Mouse (Mus musculus): ENCODE results near the gene Mprip.
A peak's percentile ranks its signal among the peaks of the same experiment; 100 is the strongest.

The Mprip gene

DNA sequence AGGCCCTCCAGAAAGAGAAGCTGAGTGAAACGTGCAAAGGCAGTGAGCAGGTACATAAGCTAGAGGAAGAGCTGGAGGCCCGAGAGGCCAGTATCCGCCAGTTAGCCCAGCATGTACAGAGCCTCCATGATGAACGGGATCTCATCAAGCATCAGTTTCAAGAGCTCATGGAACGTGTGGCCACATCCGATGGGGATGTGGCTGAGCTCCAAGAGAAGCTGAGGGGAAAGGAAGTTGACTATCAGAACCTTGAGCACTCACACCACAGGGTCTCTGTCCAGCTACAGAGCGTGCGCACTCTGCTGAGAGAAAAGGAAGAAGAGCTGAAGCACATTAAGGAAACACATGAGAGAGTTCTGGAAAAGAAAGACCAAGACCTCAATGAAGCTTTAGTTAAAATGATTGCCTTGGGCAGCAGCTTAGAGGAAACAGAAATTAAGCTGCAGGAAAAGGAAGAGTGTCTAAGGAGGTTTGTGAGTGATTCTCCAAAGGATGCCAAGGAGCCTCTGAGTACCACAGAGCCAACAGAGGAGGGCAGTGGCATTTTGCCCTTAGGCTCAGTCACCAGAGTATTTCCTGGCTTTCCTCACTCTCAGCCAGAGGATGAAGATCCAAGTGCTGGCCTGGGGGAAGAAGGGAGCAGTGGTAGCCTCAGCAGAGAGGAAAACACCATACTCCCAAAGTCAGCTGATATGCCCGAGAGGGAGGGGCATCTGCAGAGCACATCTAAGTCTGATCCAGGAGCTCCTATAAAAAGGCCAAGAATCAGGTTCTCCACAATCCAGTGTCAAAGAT, 97.3 kb downstream of the Mprip start:
- DNase-seq (ENCODE audit: low spot score in 2 of 2), result peak in 1 of 2 experiments; percentile 13

DNA sequence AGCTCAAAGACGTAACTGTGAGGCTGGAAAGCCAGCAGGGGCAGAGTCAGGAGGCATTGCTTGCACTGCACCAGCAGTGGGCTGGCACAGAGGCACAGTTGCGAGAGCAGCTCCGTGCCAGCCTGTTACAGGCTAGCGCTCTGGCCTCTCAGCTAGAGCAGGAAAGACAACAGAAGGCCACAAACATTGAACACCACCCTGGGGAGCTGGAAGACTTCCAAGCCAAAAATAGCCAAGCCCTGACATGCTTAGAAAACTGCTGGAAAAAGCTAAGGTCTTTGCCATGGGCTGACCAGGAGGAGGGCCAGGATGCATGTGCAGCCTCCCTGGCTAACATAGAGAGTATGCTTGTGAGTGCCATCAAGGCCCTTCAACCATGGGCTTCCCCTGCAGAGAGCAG, 98.1 kb downstream of the Mprip start:
- DNase-seq (ENCODE audit: low spot score in 2 of 2), result peak; percentile 20 to 49

DNA sequence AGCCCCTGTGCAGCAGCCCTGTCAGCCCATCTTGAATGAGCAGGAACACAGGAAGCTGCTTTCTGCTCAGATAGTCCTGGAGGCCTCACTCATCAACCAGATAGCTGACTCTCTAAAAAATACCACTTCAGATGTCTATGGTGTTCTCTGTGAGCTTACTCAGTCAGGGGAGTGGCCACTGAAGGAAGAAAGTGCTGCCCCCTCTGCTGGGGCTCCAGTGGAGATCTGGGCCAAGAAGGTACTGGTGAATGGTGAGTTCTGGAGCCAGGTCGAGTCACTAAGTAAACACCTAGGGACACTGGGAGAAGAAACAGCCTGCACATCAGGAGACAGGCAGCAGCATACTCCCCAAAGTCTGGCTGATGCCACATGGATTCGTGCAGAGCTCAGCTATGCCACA, 98.5 kb downstream of the Mprip start:
- DNase-seq (ENCODE audit: low spot score in 2 of 2), result no peak

DNA sequence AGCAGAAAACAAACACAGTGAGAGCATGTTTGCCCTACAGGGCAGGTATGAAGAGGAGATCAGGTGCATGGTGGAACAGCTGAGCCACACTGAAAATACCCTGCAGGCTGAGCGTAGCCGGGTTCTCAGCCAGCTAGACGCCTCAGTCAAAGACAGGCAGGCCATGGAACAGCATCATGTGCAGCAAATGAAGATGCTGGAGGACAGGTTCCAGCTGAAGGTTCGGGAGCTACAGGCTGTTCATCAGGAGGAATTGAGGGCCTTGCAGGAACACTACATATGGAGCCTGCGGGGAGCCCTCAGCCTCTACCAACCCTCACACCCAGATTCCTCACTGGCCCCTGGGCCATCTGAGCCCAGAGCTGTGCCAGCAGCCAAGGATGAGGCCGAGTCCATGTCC, 99.7 kb downstream of the Mprip start:
- DNase-seq (ENCODE audit: low spot score in 2 of 2), result no peak

GRCm38 (mm10) chr11:59769307-59769706, 108.2 kb downstream of the Mprip start:
- no peak for DNase-seq (ENCODE audit: low spot score in 2 of 2)

- no peak for DNase-seq (ENCODE audit: low spot score in 2 of 2)
These were observed 108.6 kb downstream of the Mprip start for GRCm38 (mm10) chr11:59769738-59770137.

DNA sequence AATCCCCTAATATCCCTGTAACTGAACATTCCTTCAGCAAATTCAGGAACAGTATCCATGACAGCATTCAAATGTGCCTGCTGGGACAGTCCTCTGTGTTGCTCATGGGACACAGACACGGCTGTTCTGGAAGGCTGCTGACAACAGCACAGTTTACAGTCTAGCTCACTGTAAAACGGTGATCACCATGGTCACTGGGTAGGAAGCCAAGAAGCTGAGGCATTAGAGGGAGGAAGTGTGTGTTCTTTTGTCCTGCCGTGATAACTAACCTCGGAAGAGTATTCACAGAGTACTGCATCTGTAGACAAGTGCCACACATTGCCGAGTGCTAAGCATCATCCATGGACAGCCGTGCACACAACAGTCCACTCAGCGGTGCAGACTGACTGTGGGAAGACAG, 109.6 kb downstream of the Mprip start:
- DNase-seq (ENCODE audit: low spot score in 2 of 2), result no peak

- DNase-seq (ENCODE audit: low spot score in 2 of 2), result no peak
These were observed 111.2 kb downstream of the Mprip start for GRCm38 (mm10) chr11:59772291-59772690.

GRCm38 (mm10) chr11:59772902-59773301, 111.8 kb downstream of the Mprip start:
- no peak for DNase-seq (ENCODE audit: low spot score in 2 of 2)

DNA sequence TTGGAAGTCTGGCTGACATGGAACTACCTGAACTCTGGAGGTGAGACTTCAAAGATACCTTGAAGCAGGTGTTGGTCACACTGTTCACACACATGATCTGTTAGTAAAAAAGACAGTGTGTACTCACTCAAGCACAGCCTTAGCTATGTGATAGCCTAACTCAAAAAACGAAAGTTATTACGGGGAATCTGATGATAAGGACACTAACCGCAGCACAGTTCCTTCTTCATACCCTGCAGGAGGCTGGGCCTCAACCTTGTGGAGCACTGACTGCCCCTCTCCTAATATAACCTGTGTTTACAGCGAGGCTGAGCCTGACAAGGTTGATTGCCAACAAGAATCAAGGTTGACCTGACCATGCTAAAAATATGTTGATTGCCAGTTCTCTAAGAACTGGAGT, 113.4 kb downstream of the Mprip start:
- no peak for DNase-seq (ENCODE audit: low spot score in 2 of 2)

- DNase-seq (ENCODE audit: low spot score in 2 of 2), result no peak
These were observed 114.5 kb downstream of the Mprip start for GRCm38 (mm10) chr11:59775435-59776148.

DNA sequence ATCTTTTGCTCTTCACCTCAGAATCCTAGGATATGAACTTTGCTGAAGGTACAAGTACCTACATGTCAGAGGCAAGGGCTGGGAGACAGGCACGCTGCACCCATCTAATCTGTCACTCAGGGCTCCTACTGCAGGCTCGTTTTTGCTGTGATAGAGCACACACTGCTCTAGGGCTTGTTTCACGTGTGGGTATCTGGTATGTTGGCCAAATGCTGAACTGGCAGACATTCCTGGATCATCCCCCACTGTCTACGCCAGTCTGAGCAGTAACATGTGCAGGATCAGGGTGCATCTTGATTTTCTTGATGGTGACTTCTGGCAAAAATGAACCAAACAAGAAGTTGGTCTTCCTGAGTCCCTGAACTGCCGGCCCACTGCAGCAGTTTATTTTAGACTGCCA, 116.2 kb downstream of the Mprip start:
- no peak for DNase-seq (ENCODE audit: low spot score in 2 of 2)

GRCm38 (mm10) chr11:59778181-59778873, 117.2 kb downstream of the Mprip start:
- peak; percentile 63 to 68 for DNase-seq (ENCODE audit: low spot score in 2 of 2)

DNA sequence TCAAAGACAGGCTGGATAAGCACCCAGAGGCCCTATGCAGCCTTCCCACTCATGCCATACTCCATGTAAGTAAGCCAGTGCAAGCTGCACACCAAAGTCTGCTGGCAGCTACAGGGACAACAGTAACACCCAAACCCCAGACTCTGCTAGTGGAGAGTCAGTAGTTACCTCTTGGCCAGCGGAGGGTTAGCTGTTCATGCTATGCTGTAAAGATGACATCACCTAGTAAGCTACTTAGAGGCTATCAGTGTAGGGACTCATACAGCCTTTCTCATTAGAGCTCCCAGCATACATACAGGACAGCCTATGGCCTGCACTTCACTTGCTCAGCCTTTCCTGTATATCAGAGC, 117.7 kb downstream of the Mprip start:
- DNase-seq (ENCODE audit: low spot score in 2 of 2), result no peak

- DNase-seq (ENCODE audit: low spot score in 2 of 2), result no peak
These were observed 118.3 kb downstream of the Mprip start for GRCm38 (mm10) chr11:59779406-59779805.

DNA sequence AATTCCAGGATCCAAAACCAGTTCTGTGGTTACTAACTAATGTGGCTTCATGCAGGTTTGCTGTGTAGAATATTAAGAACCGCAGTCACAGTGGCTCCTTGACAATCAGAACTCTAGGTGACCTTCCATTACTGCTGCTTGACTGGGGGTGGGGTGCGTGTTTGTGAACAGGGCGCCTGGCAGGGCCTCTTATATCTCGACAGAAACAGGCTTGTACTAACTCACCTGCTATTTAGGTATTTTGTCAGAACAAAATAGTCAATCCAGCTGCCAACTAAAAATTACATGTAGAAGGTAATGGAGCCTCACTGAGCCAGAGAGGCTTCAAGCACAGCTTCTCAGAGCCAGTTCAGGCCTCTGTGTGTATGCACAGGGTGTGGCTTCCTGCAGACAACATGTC, 119.1 kb downstream of the Mprip start:
- no peak for DNase-seq (ENCODE audit: low spot score in 2 of 2)

DNA sequence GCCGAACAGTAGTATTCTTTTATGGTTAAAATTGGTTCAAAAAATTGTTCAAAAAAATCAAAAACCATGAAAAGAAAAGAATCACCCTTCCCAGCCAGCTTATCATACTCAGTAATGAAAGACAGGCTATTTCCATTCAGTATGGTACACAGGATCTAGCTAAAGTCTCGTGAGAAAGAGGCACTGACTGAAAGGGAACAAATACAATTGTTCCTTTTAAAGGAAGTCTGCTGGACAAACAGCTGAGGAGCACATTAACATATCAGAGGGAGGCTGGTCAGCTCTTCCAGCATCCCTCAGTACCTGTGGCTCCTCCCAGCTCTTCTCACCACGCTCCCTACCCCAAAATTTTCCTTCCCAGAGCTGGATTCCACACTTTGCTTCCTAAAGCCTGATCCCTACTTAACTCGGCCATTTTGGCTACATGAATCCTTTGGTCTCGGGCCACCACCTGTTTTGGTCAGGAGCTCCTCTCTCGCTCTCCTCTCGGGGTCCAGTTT, 121.0 kb downstream of the Mprip start:
- no peak for DNase-seq (ENCODE audit: low spot score in 2 of 2)

GRCm38 (mm10) chr11:59783591-59783990, 122.5 kb downstream of the Mprip start:
- DNase-seq (ENCODE audit: low spot score in 2 of 2), result no peak

GRCm38 (mm10) chr11:59786444-59787198, 125.5 kb downstream of the Mprip start:
- no peak for DNase-seq (ENCODE audit: low spot score in 2 of 2)

- peak; percentile 29 to 63 for DNase-seq (ENCODE audit: low spot score in 2 of 2)
These were observed 126.2 kb downstream of the Mprip start, which contains the start of gene Pld6 for GRCm38 (mm10) chr11:59787199-59787781. Pld6 (minus strand) TSS chr11:59787645.

GRCm38 (mm10) chr11:59789311-59789710, 128.2 kb downstream of the Mprip start:
- no peak for DNase-seq (ENCODE audit: low spot score in 2 of 2)

All from urinary bladder, postnatal 36 days (tissue).